Mouse (Mus musculus) midbrain, embryonic 16.5 days (tissue): ENCODE measurements around the gene Gm10061. TPM values are rescaled to one million over a fixed set of nuclear protein-coding genes. Genes with fewer than 3 reads are reported as not detected.
"Not testable (repeated sequence)": the region's sequence is repeated elsewhere in the genome, so short reads cannot be mapped to it uniquely, and the experiment has no call there.

Source experiments
- ATAC-seq: fragments of 200-750 bp; cut with Nextera tagmentation; 2 replicates; pipeline ENCODE4 v1.8.0; 2017; ENCODE audit warnings: moderate TSS enrichment
- H3K27ac ChIP-seq: fragments of 300-500 bp; sonication (generic); 2 replicates; pipeline ENCODE4 v1.5.1; 2014; ENCODE audit warnings: mild to moderate bottlenecking, low read length, mixed read lengths
- H3K27me3 ChIP-seq: fragments of 300-500 bp; sonication (generic); 2 replicates; pipeline ENCODE4 v1.6.1; 2014; ENCODE audit warnings: low read depth, low read length, mixed read lengths; ENCODE audit not compliant: control insufficient read depth, insufficient read depth
- H3K36me3 ChIP-seq: fragments of 300-500 bp; sonication (generic); 2 replicates; pipeline ENCODE4 v1.6.1; 2014; ENCODE audit warnings: mild to moderate bottlenecking, low read length, moderate library complexity, mixed read lengths; ENCODE audit not compliant: control insufficient read depth, insufficient read depth
- H3K4me1 ChIP-seq: fragments of 300-500 bp; sonication (generic); 2 replicates; pipeline ENCODE4 v1.6.1; 2014; ENCODE audit warnings: mild to moderate bottlenecking, low read length, mixed read lengths; ENCODE audit not compliant: control insufficient read depth, insufficient read depth
- H3K4me2 ChIP-seq: fragments of 300-500 bp; sonication (generic); 2 replicates; pipeline ENCODE4 v1.6.1; 2014; ENCODE audit warnings: mild to moderate bottlenecking, low read length, mixed read lengths
- H3K4me3 ChIP-seq: fragments of 300-500 bp; sonication (generic); 2 replicates; pipeline ENCODE4 v1.5.1; 2014; ENCODE audit warnings: low read depth, mild to moderate bottlenecking, low read length, moderate library complexity, mixed read lengths
- H3K9ac ChIP-seq: fragments of 300-500 bp; sonication (generic); 2 replicates; pipeline ENCODE4 v1.6.1; 2014; ENCODE audit warnings: low read depth, low read length, mixed read lengths
- H3K9me3 ChIP-seq: fragments of 300-500 bp; sonication (generic); replicated peaks from 2 replicates; pipeline ENCODE4 v1.6.1; 2014; ENCODE audit warnings: mild to moderate bottlenecking, low read length, mixed read lengths; ENCODE audit not compliant: control insufficient read depth, poor library complexity, severe bottlenecking
- WGBS: fragments of 180-500 bp; shearing (Covaris S2); extraction: QIAGEN DNeasy Blood & Tissue Kit; methylation state at CpG from one replicate; pipeline ENCODE4 v1.1.7; 2014; 5-methylcytosine and 5-hydroxymethylcytosine counted together
- polyA plus RNA-seq: library from polyadenylated mRNA; unstranded; fragments of >200 nt; fragmentation: Nextera tagmentation; extraction: Ambion mirVana; gene quantifications from 2 replicates; pipeline ENCODE4 v1.2.1, GENCODE M21; 2015

Gene Gm10061
- polyA plus RNA-seq = not detected in 2 replicates

GRCm38 (mm10) chr16:89150786-89151185 lies at the start of gene Gm10061:
TSS of gene Gm10061 (plus strand) at chr16:89151086.
- H3K9ac ChIP-seq = no peak within 1 kb of the TSS
- no peaks in the 10 kb centered on the region for H3K4me1 ChIP-seq
- H3K4me2 ChIP-seq = no peak within 1 kb of the TSS
- WGBS = 100% methylated on average over 1 of the region's 1 CpGs
- no peak within 1 kb of the TSS for H3K4me3 ChIP-seq
- no peaks in the 10 kb centered on the region for H3K27me3 ChIP-seq
- no peaks in the 10 kb centered on the region for H3K36me3 ChIP-seq
- H3K9me3 ChIP-seq = no peaks in the 10 kb centered on the region
- ATAC-seq = no peak
- no peak within 1 kb of the TSS for H3K27ac ChIP-seq

- Histone ChIP-seq H3K27ac (no peak within 1 kb of the TSS), H3K4me2 (no peak within 1 kb of the TSS), H3K9ac (no peak within 1 kb of the TSS), H3K4me3 (no peak within 1 kb of the TSS), H3K4me1 (no peaks in the 10 kb centered on the region), H3K27me3 (no peaks in the 10 kb centered on the region), H3K9me3 (no peaks in the 10 kb centered on the region), H3K36me3 (no peaks in the 10 kb centered on the region)
- no peak for ATAC-seq
- 100% methylated on average over 1 of the region's 1 CpGs for WGBS
These were observed 10.3 kb upstream of the Gm10061 start, which contains the start of gene Gm6358 for GRCm38 (mm10) chr16:89140551-89140950. TSS of gene Gm6358 (plus strand) at chr16:89140851.

GRCm38 (mm10) chr16:89157652-89158051 lies 6.8 kb downstream of the Gm10061 start, which contains the start of gene Gm9789:
TSS of gene Gm9789 (plus strand) at chr16:89157952.
- H3K4me1 ChIP-seq = no peaks in the 10 kb centered on the region
- no peaks in the 10 kb centered on the region for H3K36me3 ChIP-seq
- no peak within 1 kb of the TSS for H3K9ac ChIP-seq
- ATAC-seq = no peak
- H3K9me3 ChIP-seq = no peaks in the 10 kb centered on the region
- H3K4me2 ChIP-seq = no peak within 1 kb of the TSS
- H3K27ac ChIP-seq = no peak within 1 kb of the TSS
- H3K4me3 ChIP-seq = no peak within 1 kb of the TSS
- 87% methylated on average over 4 of the region's 4 CpGs for WGBS
- no peaks in the 10 kb centered on the region for H3K27me3 ChIP-seq

GRCm38 (mm10) chr16:89169190-89169589 lies 18.3 kb downstream of the Gm10061 start, which contains the start of gene Gm7735:
TSS of gene Gm7735 (plus strand) at chr16:89169490.
- not testable (repeated sequence) for H3K27me3 ChIP-seq, ATAC-seq, H3K4me1 ChIP-seq

GRCm38 (mm10) chr16:89174435-89174834 lies 23.5 kb downstream of the Gm10061 start, which contains the start of gene 1110057P08Rik:
TSS of gene 1110057P08Rik (plus strand) at chr16:89174735.
- Histone ChIP-seq H3K9ac (no peak within 1 kb of the TSS), H3K4me2 (no peak within 1 kb of the TSS), H3K36me3 (no peaks in the 10 kb centered on the region), H3K9me3 (no peaks in the 10 kb centered on the region), H3K4me1 (no peaks in the 10 kb centered on the region), H3K27ac (no peak within 1 kb of the TSS), H3K27me3 (no peaks in the 10 kb centered on the region), H3K4me3 (no peak within 1 kb of the TSS)
- no peak for ATAC-seq
- WGBS = 74% methylated on average over 2 of the region's 2 CpGs

More at GRCm38 (mm10) chr16:89169190-89169589, 18.3 kb downstream of the Gm10061 start, which contains the start of gene Gm7735:
- H3K27ac ChIP-seq, H3K9me3 ChIP-seq, H3K36me3 ChIP-seq, H3K4me2 ChIP-seq, H3K4me3 ChIP-seq, H3K9ac ChIP-seq: not testable (repeated sequence)

GRCm38 (mm10) chr16:89188621-89189020 lies 37.7 kb downstream of the Gm10061 start:
- Histone ChIP-seq H3K4me1 (no peaks in the 10 kb centered on the region), H3K36me3 (no peaks in the 10 kb centered on the region), H3K9ac (no peak overlapping the region), H3K27ac (no peak overlapping the region), H3K9me3 (no peaks in the 10 kb centered on the region), H3K27me3 (no peaks in the 10 kb centered on the region), H3K4me3 (no peak overlapping the region), H3K4me2 (no peak overlapping the region)
- 89% methylated on average over 4 of the region's 4 CpGs for WGBS
- no peak for ATAC-seq

Other genes with a start within 250 kb of the Gm10061 start
- gene Krtap19-9b, start 218.8 kb upstream of the Gm10061 start, polyA plus RNA-seq = not detected in 2 replicates
- not detected in 2 replicates for gene Krtap16-3, start 188.2 kb upstream of the Gm10061 start, polyA plus RNA-seq
- gene Krtap22-2, start 140.3 kb upstream of the Gm10061 start, polyA plus RNA-seq = not detected in 2 replicates
- gene Gm10229, start 135.8 kb upstream of the Gm10061 start, polyA plus RNA-seq = not detected in 2 replicates
- not detected in 2 replicates for gene Krtap6-1, start 119.4 kb upstream of the Gm10061 start, polyA plus RNA-seq
- gene Gm10228, start 109.6 kb upstream of the Gm10061 start, polyA plus RNA-seq = not detected in 2 replicates
- gene Krtap6-5, start 103.2 kb upstream of the Gm10061 start, polyA plus RNA-seq = not detected in 2 replicates
- gene 1110025L11Rik, start 87.1 kb upstream of the Gm10061 start, polyA plus RNA-seq = not detected in 2 replicates
- not detected in 2 replicates for gene Krtap6-3, start 67.1 kb upstream of the Gm10061 start, polyA plus RNA-seq
- gene Gm6358, start 10.2 kb upstream of the Gm10061 start, polyA plus RNA-seq = not detected in 2 replicates
- gene Gm9789, start 6.9 kb downstream of the Gm10061 start, polyA plus RNA-seq = not detected in 2 replicates
- not detected in 2 replicates for gene Gm7735, start 18.4 kb downstream of the Gm10061 start, polyA plus RNA-seq
- not detected in 2 replicates for gene 1110057P08Rik, start 23.6 kb downstream of the Gm10061 start, polyA plus RNA-seq
- not detected in 2 replicates for gene Krtap20-2, start 54.8 kb downstream of the Gm10061 start, polyA plus RNA-seq